Mouse (Mus musculus): Measurements from ENCODE around the gene Prkag2.

Prkag2 gene

GRCm38 (mm10) chr5:25100516-25101125 lies at the start of gene Prkag2:
Gene Prkag2, minus strand, starts transcription at chr5:25100642.
- no peak for DNase-seq (ENCODE audit: extremely low read depth, low read depth, low spot score)

GRCm38 (mm10) chr5:25149331-25149965 lies 49.0 kb upstream of the Prkag2 start:
- no peak for DNase-seq (ENCODE audit: extremely low read depth, low read depth, low spot score)

- no peak for DNase-seq (ENCODE audit: extremely low read depth, low read depth, low spot score)
Measured at GRCm38 (mm10) chr5:25146705-25147104, 46.3 kb upstream of the Prkag2 start.

GRCm38 (mm10) chr5:25127865-25128264 lies 27.4 kb upstream of the Prkag2 start:
- no peak for DNase-seq (ENCODE audit: extremely low read depth, low read depth, low spot score)

GRCm38 (mm10) chr5:25125884-25126560 lies 25.6 kb upstream of the Prkag2 start:
- DNase-seq (ENCODE audit: extremely low read depth, low read depth, low spot score) = no peak

GRCm38 (mm10) chr5:25122534-25122933 lies 22.1 kb upstream of the Prkag2 start:
- DNase-seq (ENCODE audit: extremely low read depth, low read depth, low spot score) = no peak

GRCm38 (mm10) chr5:25119148-25119547 lies 18.7 kb upstream of the Prkag2 start:
- DNase-seq (ENCODE audit: extremely low read depth, low read depth, low spot score) = no peak

- peak; percentile 73 for DNase-seq (ENCODE audit: extremely low read depth, low read depth, low spot score)
Measured at GRCm38 (mm10) chr5:25115997-25116396, 15.6 kb upstream of the Prkag2 start.

GRCm38 (mm10) chr5:25115216-25115615 lies 14.8 kb upstream of the Prkag2 start:
- no peak for DNase-seq (ENCODE audit: extremely low read depth, low read depth, low spot score)

- no peak for DNase-seq (ENCODE audit: extremely low read depth, low read depth, low spot score)
Measured at GRCm38 (mm10) chr5:25114110-25114509, 13.7 kb upstream of the Prkag2 start.

- DNase-seq (ENCODE audit: extremely low read depth, low read depth, low spot score) = no peak
Measured at GRCm38 (mm10) chr5:25110314-25110713, 9.9 kb upstream of the Prkag2 start.

GRCm38 (mm10) chr5:25105748-25106147 lies 5.3 kb upstream of the Prkag2 start:
- no peak for DNase-seq (ENCODE audit: extremely low read depth, low read depth, low spot score)

GRCm38 (mm10) chr5:25101126-25101523 lies 683 bp upstream of the Prkag2 start:
- no peak for DNase-seq (ENCODE audit: extremely low read depth, low read depth, low spot score)

GRCm38 (mm10) chr5:25100157-25100515 lies 306 bp downstream of the Prkag2 start:
- DNase-seq (ENCODE audit: extremely low read depth, low read depth, low spot score) = no peak

GRCm38 (mm10) chr5:25099367-25100156 lies 880 bp downstream of the Prkag2 start:
- no peak for DNase-seq (ENCODE audit: extremely low read depth, low read depth, low spot score)

GRCm38 (mm10) chr5:25097891-25098290 lies 2.6 kb downstream of the Prkag2 start:
- DNase-seq (ENCODE audit: extremely low read depth, low read depth, low spot score) = no peak

GRCm38 (mm10) chr5:25096431-25096830 lies 4.0 kb downstream of the Prkag2 start:
- DNase-seq (ENCODE audit: extremely low read depth, low read depth, low spot score) = no peak

- no peak for DNase-seq (ENCODE audit: extremely low read depth, low read depth, low spot score)
Measured at GRCm38 (mm10) chr5:25092630-25093245, 7.7 kb downstream of the Prkag2 start.

- DNase-seq (ENCODE audit: extremely low read depth, low read depth, low spot score) = no peak
Measured at GRCm38 (mm10) chr5:25089258-25089972, 11.0 kb downstream of the Prkag2 start.

GRCm38 (mm10) chr5:25088633-25089032 lies 11.8 kb downstream of the Prkag2 start:
- no peak for DNase-seq (ENCODE audit: extremely low read depth, low read depth, low spot score)

All from fat pad, adult 2 months (tissue).